Mouse (Mus musculus): ENCODE measurements around the gene Commd6. TPM values are rescaled to one million over a fixed set of nuclear protein-coding genes. Genes with fewer than 3 reads are reported as not detected.

Commd6 gene
- 21.7 and 24.2 TPM in 2 replicates for polyA plus RNA-seq (2012; rRNA removed)

DNA sequence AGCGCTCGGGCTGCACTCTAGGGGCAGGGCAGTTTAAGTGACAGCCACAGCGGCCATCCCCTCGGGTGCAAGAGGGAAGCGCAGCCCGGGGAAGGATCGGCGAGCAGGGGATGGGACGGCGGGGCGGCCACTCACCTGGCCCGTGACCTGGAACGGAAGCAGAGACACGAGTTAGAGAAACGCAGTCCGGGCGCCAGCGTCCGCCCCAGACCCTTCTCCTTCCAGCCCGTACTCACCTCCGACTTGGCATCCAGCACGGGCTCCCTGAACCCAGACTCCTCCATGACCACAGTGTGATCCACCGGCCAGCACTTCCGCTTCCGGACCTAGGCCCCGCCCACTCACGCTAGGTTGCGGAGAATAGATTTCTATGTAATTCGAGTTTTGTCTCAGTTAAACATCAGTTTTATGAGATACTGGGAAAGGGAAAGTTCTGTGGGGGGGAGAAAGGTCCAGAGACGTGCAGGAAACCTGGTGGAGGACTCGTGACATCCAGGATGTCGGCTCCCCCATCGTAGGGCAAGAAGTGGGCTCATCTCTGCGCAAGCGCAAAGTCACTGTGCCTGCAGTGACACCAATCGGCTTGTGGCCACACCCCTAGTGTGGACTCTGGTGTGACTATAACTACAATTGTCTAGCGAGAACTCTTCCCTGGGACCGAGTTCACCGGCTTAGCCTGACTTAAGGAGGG, at the start of gene Commd6:
Gene Commd6 (minus strand): TSS at position 534 of the 691 bp plus-strand sequence.
- peak; percentile 86 for DNase-seq (ENCODE audit: low read depth, low spot score)
- under 1% methylated on average over 39 of the region's 39 CpGs for WGBS

GRCm38 (mm10) chr14:101688406-101688805, 47.9 kb upstream of the Commd6 start:
- no peak for DNase-seq (ENCODE audit: low read depth, low spot score)
- WGBS, result 88% methylated on average over 2 of the region's 2 CpGs

DNA sequence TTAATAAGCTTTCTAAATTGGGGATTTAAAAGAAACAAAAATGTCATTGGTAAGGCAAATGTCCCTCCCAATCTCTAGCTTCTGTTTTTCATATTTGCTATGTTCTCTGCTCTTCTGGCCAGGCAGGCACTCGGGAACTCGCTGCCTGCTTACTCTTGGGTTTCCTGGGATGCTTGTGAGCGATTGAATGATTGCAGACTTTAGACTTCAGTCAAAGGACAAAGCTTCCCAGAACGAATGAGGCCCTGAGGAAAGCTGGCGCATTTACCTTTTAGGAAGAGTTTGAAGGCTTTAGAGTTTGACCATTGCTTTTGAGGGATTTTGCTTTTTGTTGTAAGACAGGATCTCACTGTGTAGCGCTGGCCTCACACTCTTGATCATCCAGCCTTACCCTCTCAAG, 47.2 kb upstream of the Commd6 start:
- WGBS, result 94% methylated on average over 6 of the region's 6 CpGs

GRCm38 (mm10) chr14:101672226-101672625, 31.7 kb upstream of the Commd6 start:
- DNase-seq (ENCODE audit: low read depth, low spot score), result no peak
- WGBS, result 84% methylated on average over 1 of the region's 1 CpGs

More for the DNA sequence above, 47.2 kb upstream of the Commd6 start:
- no peak for DNase-seq (ENCODE audit: low read depth, low spot score)

DNA sequence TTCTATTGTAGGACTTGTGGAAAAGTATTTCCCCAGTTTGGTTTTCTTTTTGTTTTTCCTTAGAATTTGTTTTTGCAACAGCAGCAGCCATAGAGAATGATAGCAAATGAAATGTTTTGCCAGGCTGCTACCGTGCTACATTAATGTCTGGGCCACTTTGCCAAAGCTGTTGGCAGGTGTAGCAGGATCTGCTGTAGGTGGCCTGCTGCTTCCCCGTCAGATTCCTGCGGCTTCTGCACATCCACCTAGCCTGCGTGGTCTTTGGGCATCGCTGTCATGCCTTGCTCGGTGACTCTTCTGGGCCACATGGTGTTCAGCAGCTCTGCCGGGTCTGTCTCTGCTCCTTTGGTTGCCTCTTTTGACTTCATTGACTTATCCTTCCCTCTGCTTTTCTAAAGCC, 28.1 kb upstream of the Commd6 start:
- 96% methylated on average over 7 of the region's 7 CpGs for WGBS
- no peak for DNase-seq (ENCODE audit: low read depth, low spot score)

DNA sequence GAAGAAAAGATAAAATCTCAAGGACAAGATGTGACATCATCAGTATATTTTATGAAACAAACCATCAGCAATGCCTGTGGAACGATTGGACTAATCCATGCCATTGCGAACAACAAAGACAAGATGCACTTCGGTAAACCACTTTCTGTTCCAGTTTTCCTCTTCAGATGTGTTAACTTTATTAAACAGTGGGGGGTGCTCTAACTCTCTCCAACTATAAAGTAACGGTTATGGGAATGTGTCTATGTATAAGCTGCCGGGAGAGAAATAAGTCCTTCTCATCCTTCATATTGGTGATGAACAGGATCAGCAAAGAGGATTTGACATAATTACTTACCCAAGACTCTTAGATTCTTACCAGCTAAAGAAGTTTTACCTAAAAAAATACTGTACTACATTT, 26.1 kb upstream of the Commd6 start:
- no peak for DNase-seq (ENCODE audit: low read depth, low spot score)
- WGBS, result 78% methylated on average over 5 of the region's 5 CpGs

GRCm38 (mm10) chr14:101666056-101666455, 25.6 kb upstream of the Commd6 start:
- 61% methylated on average over 7 of the region's 7 CpGs for WGBS

GRCm38 (mm10) chr14:101664274-101664673, 23.8 kb upstream of the Commd6 start:
- no peak for DNase-seq (ENCODE audit: low read depth, low spot score)
- 86% methylated on average over 3 of the region's 3 CpGs for WGBS

More at GRCm38 (mm10) chr14:101666056-101666455, 25.6 kb upstream of the Commd6 start:
- DNase-seq (ENCODE audit: low read depth, low spot score), result no peak

- 60% methylated on average over 3 of the region's 3 CpGs for WGBS
- DNase-seq (ENCODE audit: low read depth, low spot score), result no peak
Measured at GRCm38 (mm10) chr14:101661654-101662412, 21.3 kb upstream of the Commd6 start.

- no peak for DNase-seq (ENCODE audit: low read depth, low spot score)
- 84% methylated on average over 10 of the region's 10 CpGs for WGBS
Measured at GRCm38 (mm10) chr14:101656307-101656706, 15.8 kb upstream of the Commd6 start.

GRCm38 (mm10) chr14:101654526-101654909, 14.0 kb upstream of the Commd6 start:
- whole genome bisulfite sequencing, result under 1% methylated on average over 10 of the region's 10 CpGs
- DNase-seq (ENCODE audit: low read depth, low spot score), result no peak

DNA sequence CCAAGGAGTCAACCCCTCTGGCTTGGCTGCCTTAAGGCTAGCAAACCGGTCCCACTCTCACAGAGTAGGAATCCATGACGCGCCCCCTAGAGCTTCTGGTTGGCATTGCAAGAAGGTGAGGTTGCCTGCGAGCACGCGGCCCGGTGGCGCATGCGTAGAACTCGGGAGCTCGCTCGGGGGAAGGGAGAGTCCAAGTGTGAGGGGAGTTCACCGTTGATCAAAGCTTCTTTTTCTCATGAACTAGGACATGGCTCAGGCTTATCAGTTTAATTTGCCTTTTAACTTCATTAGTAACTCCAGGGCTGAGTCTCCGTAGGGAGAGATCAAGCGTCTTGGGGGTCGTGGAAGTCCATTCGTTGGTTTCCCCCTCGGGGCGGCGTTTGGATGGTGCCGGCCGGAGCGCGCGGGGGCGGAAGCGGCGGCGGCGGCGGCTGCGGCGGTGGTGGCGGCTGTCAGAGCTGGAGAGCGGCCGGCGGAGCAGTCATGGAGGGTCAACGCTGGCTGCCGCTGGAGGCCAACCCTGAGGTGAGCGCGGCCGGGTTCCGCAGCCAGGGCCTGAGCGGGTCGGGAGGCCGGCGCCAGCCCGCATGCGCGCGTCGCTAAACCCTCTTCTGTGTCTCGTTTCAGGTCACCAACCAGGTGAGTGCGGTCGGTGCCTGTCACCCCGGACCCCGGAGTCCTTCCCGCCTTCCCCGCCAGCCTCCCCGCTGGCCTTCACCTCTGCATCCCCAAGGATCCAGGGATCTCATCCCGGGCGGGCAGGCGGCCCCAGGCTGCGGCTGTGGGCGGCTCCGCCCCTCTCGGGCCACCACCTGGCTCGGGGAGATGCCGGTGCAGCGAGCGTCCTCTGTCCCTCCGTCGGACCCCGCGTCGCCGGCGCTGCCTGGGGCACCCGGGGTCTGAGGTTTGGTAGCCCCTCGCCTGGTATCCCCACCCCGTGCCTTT, 13.4 kb upstream of the Commd6 start, which contains the start of gene Uchl3:
Gene Uchl3 (plus strand): TSS at position 387 of the 945 bp plus-strand sequence.
- peak; percentile 94 for DNase-seq (ENCODE audit: low read depth, low spot score)
- under 1% methylated on average over 80 of the region's 81 CpGs for WGBS

GRCm38 (mm10) chr14:101652571-101652970, 12.1 kb upstream of the Commd6 start:
- 71% methylated on average over 6 of the region's 6 CpGs for WGBS
- no peak for DNase-seq (ENCODE audit: low read depth, low spot score)

DNA sequence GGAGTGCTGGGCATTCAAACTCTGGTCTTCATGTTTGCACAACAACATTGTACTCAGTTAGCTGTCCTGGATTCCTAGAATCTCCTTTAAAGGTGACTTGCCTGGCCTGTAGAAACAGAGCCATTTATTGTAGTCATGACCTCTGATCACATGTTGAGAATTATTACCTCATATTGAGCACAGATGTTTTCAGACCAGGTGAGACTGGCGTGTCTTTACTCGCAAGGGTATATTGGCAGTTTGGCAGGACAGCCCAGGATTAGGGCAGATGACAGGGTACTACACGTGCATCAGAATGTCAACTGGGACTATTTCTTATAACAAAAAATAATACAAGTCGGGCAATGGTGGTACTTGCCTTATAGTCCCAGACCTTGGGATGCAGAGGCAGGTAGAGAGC, 10.1 kb upstream of the Commd6 start:
- 72% methylated on average over 4 of the region's 4 CpGs for WGBS
- DNase-seq (ENCODE audit: low read depth, low spot score), result no peak

- WGBS, result 88% methylated on average over 1 of the region's 1 CpGs
Measured at GRCm38 (mm10) chr14:101644948-101645347, 4.5 kb upstream of the Commd6 start.

DNA sequence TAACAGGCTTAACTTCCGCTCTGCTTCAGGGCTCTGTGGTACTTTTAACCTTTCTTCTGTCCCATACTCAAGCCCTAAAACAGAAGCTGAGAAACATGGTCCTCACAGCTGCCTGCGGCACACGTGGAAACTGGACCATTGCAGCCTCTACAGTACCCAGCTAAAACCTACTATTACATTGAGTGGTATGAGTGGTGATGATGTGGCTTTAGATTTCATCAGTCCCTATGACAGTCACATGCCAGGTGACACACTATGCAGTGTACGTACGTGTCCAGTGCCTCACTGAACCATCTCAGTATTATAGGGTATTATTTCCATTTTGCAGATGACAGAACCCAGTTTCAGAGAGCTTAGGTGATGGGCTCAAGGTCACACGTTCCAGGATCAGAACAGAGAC, 3.1 kb downstream of the Commd6 start:
- 93% methylated on average over 6 of the region's 6 CpGs for WGBS
- no peak for DNase-seq (ENCODE audit: low read depth, low spot score)

More at GRCm38 (mm10) chr14:101644948-101645347, 4.5 kb upstream of the Commd6 start:
- no peak for DNase-seq (ENCODE audit: low read depth, low spot score)

DNA sequence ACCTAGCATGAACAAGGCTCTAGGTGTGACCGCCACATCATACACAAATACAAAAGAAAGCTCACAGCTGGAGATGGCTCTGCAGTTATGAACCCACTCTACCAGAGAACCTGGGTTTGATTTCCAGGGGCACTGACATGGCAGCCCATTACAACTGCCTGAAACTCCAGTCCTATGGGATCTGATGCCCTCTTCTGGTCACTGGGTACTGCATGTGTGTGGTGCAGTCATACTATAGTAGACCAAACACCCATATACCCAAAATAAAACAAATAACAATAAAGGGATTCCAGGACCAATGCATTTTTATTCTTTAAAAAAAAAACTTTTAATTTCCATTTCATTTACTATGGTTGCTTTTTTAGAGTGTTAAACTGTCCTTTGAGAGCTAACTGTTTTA, 4.7 kb downstream of the Commd6 start:
- no peak for DNase-seq (ENCODE audit: low read depth, low spot score)
- WGBS, result 96% methylated on average over 1 of the region's 1 CpGs

DNA sequence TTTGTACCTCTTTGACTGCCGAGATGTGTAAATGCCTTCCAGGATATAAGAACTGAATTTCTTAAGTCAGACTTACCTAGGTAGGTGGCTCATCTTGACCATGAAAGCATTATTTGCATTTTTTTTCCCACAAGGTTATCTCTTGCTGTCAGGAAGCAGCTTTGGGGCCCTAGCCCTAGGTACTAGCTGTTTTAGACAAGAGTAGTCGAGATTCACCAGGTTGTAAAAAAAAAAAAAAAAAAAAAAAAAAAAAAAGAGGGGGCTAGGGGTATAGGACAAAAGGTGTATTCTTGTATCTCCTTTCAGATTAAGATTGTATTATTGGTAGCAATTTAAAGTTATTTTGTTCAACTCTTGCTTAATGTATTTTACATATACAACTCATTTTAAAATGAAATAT, 9.9 kb downstream of the Commd6 start:
- no peak for DNase-seq (ENCODE audit: low read depth, low spot score)
- 83% methylated on average over 2 of the region's 2 CpGs for WGBS

GRCm38 (mm10) chr14:101617680-101618079, 22.8 kb downstream of the Commd6 start:
- 89% methylated on average over 5 of the region's 5 CpGs for WGBS
- no peak for DNase-seq (ENCODE audit: low read depth, low spot score)

- DNase-seq (ENCODE audit: low read depth, low spot score), result no peak
- 74% methylated on average over 9 of the region's 9 CpGs for WGBS
Measured at GRCm38 (mm10) chr14:101616178-101616577, 24.3 kb downstream of the Commd6 start.
